Mouse (Mus musculus): ENCODE results near the gene Net1. TPM values are rescaled to one million over a fixed set of nuclear protein-coding genes. Genes with fewer than 3 reads are reported as not detected.

Net1 gene
- polyA plus RNA-seq, 1 experiment from 2014 or later, result 12.7 TPM

DNA sequence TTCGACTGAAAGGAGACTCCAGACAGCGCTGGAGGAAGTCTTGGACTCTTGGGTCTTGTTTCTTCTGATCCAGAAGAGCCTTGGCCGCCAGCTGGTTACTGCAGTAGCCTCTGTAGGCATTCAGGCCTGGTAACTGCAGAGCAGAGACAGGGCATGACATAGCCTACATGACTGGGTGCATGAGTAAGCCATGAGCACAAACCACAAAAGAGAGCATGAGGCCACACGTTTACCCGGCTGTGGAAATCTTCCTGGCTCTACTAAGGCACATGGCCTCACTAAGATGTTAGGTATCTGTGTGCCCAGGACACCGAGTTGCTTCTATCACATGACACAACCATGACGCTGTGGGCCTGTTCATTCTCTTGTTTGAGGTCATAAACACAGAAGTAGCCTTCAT lies 31.4 kb downstream of the Net1 start:
- H3K4me3 ChIP-seq, result no peak overlapping the region
- WGBS, result 97% methylated on average over 7 of the region's 7 CpGs
- H3K9ac ChIP-seq, result no peak overlapping the region
- H3K36me3 ChIP-seq, result peaks cover 10% of the 10 kb centered on the region; the same call in 1 of the 2 replicates
- no peaks in the 10 kb centered on the region for H3K4me1 ChIP-seq (replicated peaks)
- no peaks in the 10 kb centered on the region for H3K9me3 ChIP-seq
- H3K27me3 ChIP-seq, result peaks cover 2% of the 10 kb centered on the region; the same call in 1 of the 2 replicates
- H3K27ac ChIP-seq (replicated peaks), result no peak overlapping the region
- ATAC-seq (ENCODE audit: low FRiP score, low read depth), result no peak
- H3K4me2 ChIP-seq, result no peak overlapping the region

DNA sequence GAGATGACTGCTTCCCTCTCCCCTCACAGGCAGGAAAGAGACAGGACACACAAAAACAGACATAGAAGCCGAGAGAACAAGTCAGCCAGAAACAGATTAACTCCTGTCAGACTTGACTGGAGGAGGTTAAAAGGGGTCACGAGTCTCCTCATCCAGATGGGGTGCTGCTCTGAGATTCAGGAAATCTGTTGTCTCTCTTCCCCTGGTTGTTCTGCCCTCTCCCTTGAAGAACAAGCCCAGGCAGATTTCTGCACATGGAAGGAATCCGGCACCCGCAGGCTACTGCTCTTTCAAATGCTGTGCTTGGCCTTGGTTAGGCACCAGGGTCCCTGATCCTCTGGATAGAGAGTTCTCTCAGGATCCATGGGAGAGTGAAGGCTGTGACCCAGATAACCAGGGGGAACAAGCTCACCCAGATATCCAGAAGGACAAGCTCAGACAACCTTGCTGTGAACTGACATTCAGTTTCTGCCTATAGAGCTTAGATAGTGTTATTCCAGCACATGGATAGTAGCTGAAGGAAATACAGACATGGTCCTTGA lies 40.3 kb downstream of the Net1 start:
- Histone ChIP-seq H3K27ac (replicated peaks) (no peak overlapping the region), H3K4me1 (replicated peaks) (no peaks in the 10 kb centered on the region), H3K4me2 (no peak overlapping the region), H3K4me3 (no peak overlapping the region), H3K9ac (no peak overlapping the region), H3K27me3 (no peaks in the 10 kb centered on the region), H3K9me3 (no peaks in the 10 kb centered on the region), H3K36me3 (no peaks in the 10 kb centered on the region)
- ATAC-seq (ENCODE audit: low FRiP score, low read depth), result no peak
- WGBS, result 67% methylated on average over 4 of the region's 4 CpGs

DNA sequence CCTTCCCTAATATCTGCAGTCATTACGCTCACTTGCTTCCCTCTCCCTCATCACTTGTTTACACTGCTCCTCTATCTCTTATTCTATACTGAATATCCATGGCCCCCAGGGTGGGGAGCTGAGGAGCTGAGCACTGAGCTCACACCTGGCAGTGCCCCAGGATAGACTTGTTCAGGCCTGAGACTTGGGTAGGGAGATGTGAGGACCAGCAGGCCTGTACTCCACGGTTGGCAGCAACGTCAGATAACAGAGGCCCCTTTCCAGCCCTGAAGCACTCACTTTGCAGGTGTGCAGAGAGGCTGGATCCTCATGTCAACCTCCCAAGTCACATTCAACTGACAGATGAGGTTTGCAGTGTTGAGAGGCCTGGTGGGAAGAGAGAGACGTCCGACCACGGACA lies 40.8 kb downstream of the Net1 start:
- no peak for ATAC-seq (ENCODE audit: low FRiP score, low read depth)
- WGBS, result 75% methylated on average over 6 of the region's 6 CpGs

GRCm38 (mm10) chr13:3876448-3876847 lies 41.6 kb downstream of the Net1 start:
- H3K27ac ChIP-seq (replicated peaks), result no peak overlapping the region
- H3K27me3 ChIP-seq, result no peaks in the 10 kb centered on the region
- no peaks in the 10 kb centered on the region for H3K4me1 ChIP-seq (replicated peaks)
- no peak for ATAC-seq (ENCODE audit: low FRiP score, low read depth)
- no peaks in the 10 kb centered on the region for H3K9me3 ChIP-seq
- H3K4me2 ChIP-seq, result no peak overlapping the region
- H3K9ac ChIP-seq, result no peak overlapping the region
- H3K36me3 ChIP-seq, result no peaks in the 10 kb centered on the region
- 76% methylated on average over 6 of the region's 6 CpGs for WGBS
- H3K4me3 ChIP-seq, result no peak overlapping the region

More for the DNA sequence above, 40.8 kb downstream of the Net1 start:
- Histone ChIP-seq H3K4me1 (replicated peaks) (no peaks in the 10 kb centered on the region), H3K9me3 (no peaks in the 10 kb centered on the region), H3K27ac (replicated peaks) (no peak overlapping the region), H3K4me2 (no peak overlapping the region), H3K36me3 (no peaks in the 10 kb centered on the region), H3K4me3 (no peak overlapping the region), H3K27me3 (no peaks in the 10 kb centered on the region), H3K9ac (no peak overlapping the region)

DNA sequence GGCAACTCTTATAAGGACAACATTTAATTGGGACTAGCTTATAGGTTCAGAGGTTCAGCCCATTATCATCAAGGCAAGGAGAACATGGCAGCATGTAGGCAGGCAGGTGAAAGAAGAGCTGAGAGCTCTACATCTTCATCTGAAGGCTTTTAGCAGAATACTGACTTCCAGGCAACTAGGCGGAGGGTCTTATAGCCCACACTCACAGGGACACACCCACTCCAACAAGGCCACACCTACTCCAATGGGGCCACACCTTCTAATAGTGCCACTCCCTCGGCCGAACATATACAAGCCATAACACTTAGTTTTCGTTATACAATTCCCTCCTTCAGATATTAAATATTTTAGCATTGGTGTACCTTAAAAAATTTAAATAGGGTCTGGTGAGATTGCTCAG lies 45.2 kb downstream of the Net1 start:
- no peaks in the 10 kb centered on the region for H3K9me3 ChIP-seq
- no peaks in the 10 kb centered on the region for H3K27me3 ChIP-seq
- no peak overlapping the region for H3K9ac ChIP-seq
- WGBS, result 93% methylated on average over 4 of the region's 4 CpGs
- H3K4me2 ChIP-seq, result no peak overlapping the region
- no peak overlapping the region for H3K4me3 ChIP-seq
- H3K27ac ChIP-seq (replicated peaks), result no peak overlapping the region
- H3K4me1 ChIP-seq (replicated peaks), result no peaks in the 10 kb centered on the region
- ATAC-seq (ENCODE audit: low FRiP score, low read depth), result no peak
- no peaks in the 10 kb centered on the region for H3K36me3 ChIP-seq

- H3K4me3 ChIP-seq, result no peak overlapping the region
- no peaks in the 10 kb centered on the region for H3K36me3 ChIP-seq
- no peaks in the 10 kb centered on the region for H3K4me1 ChIP-seq (replicated peaks)
- H3K27ac ChIP-seq (replicated peaks), result no peak overlapping the region
- no peaks in the 10 kb centered on the region for H3K9me3 ChIP-seq
- H3K9ac ChIP-seq, result no peak overlapping the region
- H3K4me2 ChIP-seq, result no peak overlapping the region
- H3K27me3 ChIP-seq, result no peaks in the 10 kb centered on the region
- no peak for ATAC-seq (ENCODE audit: low FRiP score, low read depth)
Measured at GRCm38 (mm10) chr13:3869901-3870300, 48.1 kb downstream of the Net1 start.

GRCm38 (mm10) chr13:3867158-3867557 lies 50.9 kb downstream of the Net1 start:
- H3K27ac ChIP-seq (replicated peaks), result no peak overlapping the region
- H3K9me3 ChIP-seq, result no peaks in the 10 kb centered on the region
- 91% methylated on average over 6 of the region's 6 CpGs for WGBS
- no peak overlapping the region for H3K4me3 ChIP-seq
- no peak overlapping the region for H3K9ac ChIP-seq
- no peaks in the 10 kb centered on the region for H3K36me3 ChIP-seq
- no peaks in the 10 kb centered on the region for H3K4me1 ChIP-seq (replicated peaks)
- ATAC-seq (ENCODE audit: low FRiP score, low read depth), result no peak
- H3K27me3 ChIP-seq, result no peaks in the 10 kb centered on the region
- no peak overlapping the region for H3K4me2 ChIP-seq

- H3K4me1 ChIP-seq (replicated peaks), result no peaks in the 10 kb centered on the region
- H3K9ac ChIP-seq, result no peak overlapping the region
- no peaks in the 10 kb centered on the region for H3K27me3 ChIP-seq
- no peaks in the 10 kb centered on the region for H3K36me3 ChIP-seq
- WGBS, result 83% methylated on average over 8 of the region's 8 CpGs
- no peak overlapping the region for H3K4me2 ChIP-seq
- no peak overlapping the region for H3K27ac ChIP-seq (replicated peaks)
- no peaks in the 10 kb centered on the region for H3K9me3 ChIP-seq
- ATAC-seq (ENCODE audit: low FRiP score, low read depth), result no peak
- no peak overlapping the region for H3K4me3 ChIP-seq
Measured at GRCm38 (mm10) chr13:3866355-3867052, 51.5 kb downstream of the Net1 start.

GRCm38 (mm10) chr13:3865648-3866354 lies 52.2 kb downstream of the Net1 start:
- Histone ChIP-seq H3K27ac (replicated peaks) (no peak overlapping the region), H3K4me1 (replicated peaks) (no peaks in the 10 kb centered on the region), H3K27me3 (no peaks in the 10 kb centered on the region), H3K4me2 (no peak overlapping the region), H3K9me3 (no peaks in the 10 kb centered on the region), H3K36me3 (no peaks in the 10 kb centered on the region), H3K4me3 (no peak overlapping the region), H3K9ac (no peak overlapping the region)
- no peak for ATAC-seq (ENCODE audit: low FRiP score, low read depth)
- 87% methylated on average over 14 of the region's 14 CpGs for WGBS

DNA sequence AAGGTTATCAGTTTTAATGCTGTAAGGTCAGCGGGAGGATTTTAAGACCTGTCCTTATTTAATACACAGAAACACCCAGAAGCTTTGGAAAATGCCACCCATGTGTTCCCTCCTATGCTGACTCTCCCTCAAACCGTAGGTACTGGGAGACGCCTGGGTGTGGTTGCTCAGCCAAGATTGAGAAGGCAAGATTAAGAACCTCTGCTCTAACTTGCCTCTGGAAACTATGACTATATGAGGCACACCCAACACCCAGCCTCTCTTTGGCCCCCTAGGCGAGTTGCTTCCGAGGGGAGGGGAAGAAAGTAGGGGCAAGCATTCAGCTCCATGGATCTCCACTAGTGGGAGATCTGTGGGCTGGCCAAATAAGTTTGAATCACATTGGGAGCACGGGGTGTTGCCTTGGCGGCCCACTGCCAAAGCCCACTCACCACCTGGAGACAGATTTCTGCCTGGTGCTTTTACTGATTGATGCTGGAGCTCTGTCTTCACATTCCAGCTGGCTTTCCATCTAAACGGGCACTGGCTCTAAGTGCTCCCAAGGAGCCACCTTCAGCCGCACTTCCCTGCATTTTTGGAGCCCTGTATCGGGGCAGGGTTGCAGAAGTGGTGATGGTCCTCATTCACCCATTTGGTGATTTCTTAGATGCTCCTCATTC lies 55.0 kb downstream of the Net1 start:
- H3K27ac ChIP-seq (replicated peaks), result no peak overlapping the region
- H3K9ac ChIP-seq, result no peak overlapping the region
- H3K36me3 ChIP-seq, result no peaks in the 10 kb centered on the region
- no peaks in the 10 kb centered on the region for H3K9me3 ChIP-seq
- ATAC-seq (ENCODE audit: low FRiP score, low read depth), result no peak
- H3K27me3 ChIP-seq, result no peaks in the 10 kb centered on the region
- H3K4me1 ChIP-seq (replicated peaks), result no peaks in the 10 kb centered on the region
- 90% methylated on average over 10 of the region's 10 CpGs for WGBS
- no peak overlapping the region for H3K4me3 ChIP-seq
- H3K4me2 ChIP-seq, result no peak overlapping the region

DNA sequence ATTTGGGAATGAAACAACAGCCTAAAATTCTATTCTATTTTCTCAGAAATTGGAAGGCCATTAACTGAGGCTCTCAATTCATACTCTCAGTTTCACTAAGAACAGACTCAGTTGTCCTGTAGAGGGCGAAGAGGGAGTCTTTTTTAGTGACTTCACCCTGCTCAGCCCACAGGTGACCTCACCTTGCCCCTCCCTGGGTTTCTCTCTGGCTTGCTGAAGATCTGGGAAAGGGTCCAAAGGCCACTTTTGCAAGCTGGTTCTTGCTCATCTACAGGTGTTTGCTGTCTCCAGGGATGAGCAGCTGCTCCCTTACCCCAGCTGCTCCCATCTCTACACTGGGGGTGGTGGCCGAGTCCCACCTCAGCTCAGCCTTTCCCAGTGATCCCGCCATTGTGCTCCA lies 55.7 kb downstream of the Net1 start:
- H3K27ac ChIP-seq (replicated peaks), result no peak overlapping the region
- H3K27me3 ChIP-seq, result no peaks in the 10 kb centered on the region
- 80% methylated on average over 3 of the region's 3 CpGs for WGBS

GRCm38 (mm10) chr13:3861251-3861650 lies 56.8 kb downstream of the Net1 start:
- no peaks in the 10 kb centered on the region for H3K4me1 ChIP-seq (replicated peaks)
- H3K9me3 ChIP-seq, result no peaks in the 10 kb centered on the region
- ATAC-seq (ENCODE audit: low FRiP score, low read depth), result no peak
- WGBS, result 91% methylated on average over 8 of the region's 8 CpGs
- H3K36me3 ChIP-seq, result no peaks in the 10 kb centered on the region
- no peak overlapping the region for H3K27ac ChIP-seq (replicated peaks)
- H3K27me3 ChIP-seq, result no peaks in the 10 kb centered on the region
- H3K4me3 ChIP-seq, result no peak overlapping the region
- no peak overlapping the region for H3K9ac ChIP-seq
- H3K4me2 ChIP-seq, result no peak overlapping the region

More for the DNA sequence above, 55.7 kb downstream of the Net1 start:
- H3K4me2 ChIP-seq, result no peak overlapping the region
- no peaks in the 10 kb centered on the region for H3K36me3 ChIP-seq
- no peak overlapping the region for H3K4me3 ChIP-seq
- no peak for ATAC-seq (ENCODE audit: low FRiP score, low read depth)
- H3K9ac ChIP-seq, result no peak overlapping the region
- no peaks in the 10 kb centered on the region for H3K4me1 ChIP-seq (replicated peaks)
- H3K9me3 ChIP-seq, result no peaks in the 10 kb centered on the region
